Mouse (Mus musculus): ENCODE results near the gene Atn1.

DNA sequence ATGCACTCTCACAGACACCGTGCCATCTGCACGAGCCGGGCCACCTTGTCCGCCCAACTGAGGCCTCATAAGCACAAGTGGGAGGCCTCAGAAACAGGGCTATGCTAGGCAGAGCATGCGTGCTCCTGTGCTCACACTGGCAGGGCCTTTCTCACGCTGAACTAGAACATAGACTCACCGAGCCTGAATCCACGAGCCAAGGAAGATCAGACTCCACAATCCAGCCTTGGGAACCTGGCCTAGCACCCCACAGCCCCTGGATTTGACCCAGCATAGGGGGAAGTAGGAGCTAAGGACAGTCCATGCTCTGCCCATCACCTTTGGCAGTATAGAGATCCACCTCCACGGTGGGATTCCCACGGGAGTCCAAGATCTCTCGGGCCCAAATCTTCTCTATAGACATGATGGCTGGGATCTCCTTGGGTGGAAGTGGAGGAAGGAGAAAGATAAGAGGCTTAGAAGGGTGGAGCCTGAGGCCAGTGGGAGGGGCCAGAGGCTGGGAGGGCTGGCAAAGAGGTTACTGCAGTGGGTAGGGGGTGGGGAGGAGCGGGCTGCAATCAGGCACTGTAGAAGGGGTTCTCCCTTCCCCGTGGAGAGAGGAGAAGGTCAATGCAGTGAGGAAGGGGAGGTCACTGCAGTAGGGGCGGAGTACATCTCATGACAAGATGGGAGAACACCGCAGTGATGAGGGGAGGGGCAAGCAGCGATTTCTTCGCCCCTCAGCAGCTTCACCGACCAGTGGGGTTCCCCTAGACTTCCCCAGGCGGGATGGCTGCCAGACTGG is 11.8 kb upstream of the Atn1 start:
- TF ChIP-seq CTCF (conservative IDR thresholded peaks at IDR 0.05; ENCODE audit: insufficient read depth, insufficient read length, low read depth, low read length) (no peak), POLR2A (IDR thresholded peaks at IDR 0.05; ENCODE audit: low read depth, low read length) (no peak)
